In genomic region chr13:20349754-20350153, GRCm38 (mm10) we compare ENCODE assay signal across 23 mouse cellular contexts.
DNase-seq lines count a peak whose midpoint lies in the region; ATAC-seq lines count a peak whose summit lies in the region.
"Had no signal": no experiment of that assay in that cellular context is flagged by ENCODE, and none has a peak within 500 bp of the region (broad histone marks: within the 10 kb centered on the region; RNA-seq: fewer than 3 reads in every experiment).

No protein-coding gene starts in this region.

- H3K36me3 ChIP-seq in kidney, embryonic 14.5 days (ENCODE audit: control insufficient read depth, insufficient read depth, low read length): no peaks in the 10 kb centered on the region
- H3K36me3 ChIP-seq: embryonic facial prominence, embryonic 12.5 days; embryonic facial prominence, embryonic 15.5 days; forebrain, embryonic 12.5 days; forebrain, embryonic 15.5 days; hindbrain, embryonic 12.5 days; hindbrain, embryonic 15.5 days had no signal

- no peaks in the 10 kb centered on the region for H3K27me3 ChIP-seq in kidney, embryonic 14.5 days (ENCODE audit: control insufficient read depth, insufficient read depth, low read length)
- H3K27me3 ChIP-seq: embryonic facial prominence, embryonic 12.5 days; embryonic facial prominence, embryonic 15.5 days; forebrain, embryonic 12.5 days; forebrain, embryonic 15.5 days; hindbrain, embryonic 12.5 days; hindbrain, embryonic 15.5 days had no signal

- ATAC-seq in granulocyte monocyte progenitor cell, adult 5-6 weeks (replicated peaks; ENCODE audit: poor library complexity, severe bottlenecking): peak; percentile 89
- no peak for ATAC-seq in kidney, embryonic 14.5 days (ENCODE audit: low FRiP score, low TSS enrichment)
- ATAC-seq: activated CD4-positive, CD25-positive, alpha-beta regulatory T cell, adult 4 months; forebrain, embryonic 15.5 days had no signal

- no peak overlapping the region for H3K9ac ChIP-seq in kidney, embryonic 14.5 days (ENCODE audit: low read depth, low read length)
- H3K9ac ChIP-seq: embryonic facial prominence, embryonic 12.5 days; embryonic facial prominence, embryonic 15.5 days; forebrain, embryonic 12.5 days; forebrain, embryonic 15.5 days; hindbrain, embryonic 12.5 days; hindbrain, embryonic 15.5 days had no signal

- H3K9me3 ChIP-seq in kidney, embryonic 14.5 days (ENCODE audit: control insufficient read depth, low read length): no peaks in the 10 kb centered on the region
- H3K9me3 ChIP-seq: embryonic facial prominence, embryonic 12.5 days; embryonic facial prominence, embryonic 15.5 days; forebrain, embryonic 12.5 days; forebrain, embryonic 15.5 days; hindbrain, embryonic 12.5 days; hindbrain, embryonic 15.5 days had no signal

- no peak overlapping the region for H3K4me2 ChIP-seq in kidney, embryonic 14.5 days (replicated peaks; ENCODE audit: low read depth, low read length)
- H3K4me2 ChIP-seq: embryonic facial prominence, embryonic 12.5 days; embryonic facial prominence, embryonic 15.5 days; forebrain, embryonic 12.5 days; forebrain, embryonic 15.5 days; heart, embryonic 11.5 days; hindbrain, embryonic 12.5 days; hindbrain, embryonic 15.5 days had no signal

- 84% methylated on average over 1 of the region's 1 CpGs for WGBS in kidney, embryonic 14.5 days

- peak; percentile 13 for DNase-seq in lung, postnatal 25 days (ENCODE audit: low spot score)
- no peak for DNase-seq in lung, adult 18-20 months
- peak; percentile 6 for DNase-seq in brain, adult 2 months (ENCODE audit: low read depth, low spot score)
- DNase-seq in natural killer cell, adult 2 months (ENCODE audit: low spot score in 2 of 2): no peak
- DNase-seq: adrenal gland, postnatal 10 days; adrenal gland, postnatal 36 days; cerebellum, adult 11 months; cerebellum, adult 2 months; cerebellum, adult 9-11 months; cerebellum, postnatal 25 days; gastrocnemius, adult 2 months; gastrocnemius, postnatal 14 days; heart, adult 2 months had no signal

- H3K4me1 ChIP-seq in kidney, embryonic 14.5 days (ENCODE audit: control insufficient read depth, insufficient read depth, low read length): no peaks in the 10 kb centered on the region
- H3K4me1 ChIP-seq: embryonic facial prominence, embryonic 12.5 days; embryonic facial prominence, embryonic 15.5 days had no signal

- H3K27ac ChIP-seq in kidney, embryonic 14.5 days (ENCODE audit: low read depth, low read length): no peak overlapping the region
- H3K27ac ChIP-seq: embryonic facial prominence, embryonic 12.5 days; embryonic facial prominence, embryonic 15.5 days; forebrain, embryonic 12.5 days; forebrain, embryonic 15.5 days; gastrocnemius, adult 2 months; heart, adult 2 months; hindbrain, embryonic 12.5 days; hindbrain, embryonic 15.5 days had no signal

- H3K4me3 ChIP-seq in kidney, embryonic 14.5 days (ENCODE audit: low read length): no peak overlapping the region
- H3K4me3 ChIP-seq: embryonic facial prominence, embryonic 12.5 days; embryonic facial prominence, embryonic 15.5 days; forebrain, embryonic 12.5 days; forebrain, embryonic 15.5 days; gastrocnemius, adult 2 months; heart, adult 2 months; hindbrain, embryonic 12.5 days; hindbrain, embryonic 15.5 days had no signal

Comparison
In these comparisons a context has a peak if more than half of its experiments do, and no peak if none do; other contexts are left out.
1. DNase-seq: peak in lung, postnatal 25 days (single experiment) and brain, adult 2 months (single experiment); none in lung, adult 18-20 months (0 of 2) and natural killer cell, adult 2 months (0 of 2).